Mouse (Mus musculus): Measurements from ENCODE around the gene Ms4a4d.
"Not testable (repeated sequence)": the region's sequence is repeated elsewhere in the genome, so short reads cannot be mapped to it uniquely, and the experiment has no call there.

Ms4a4d gene

GRCm38 (mm10) chr19:11536593-11536992, at the start of gene Ms4a4d:
Gene Ms4a4d (plus strand): TSS chr19:11536801.
- no peak for DNase-seq

GRCm38 (mm10) chr19:11491406-11492189, 45.0 kb upstream of the Ms4a4d start:
- no peak for DNase-seq

- no peak for DNase-seq
These were observed 43.9 kb upstream of the Ms4a4d start for GRCm38 (mm10) chr19:11492671-11493070.

GRCm38 (mm10) chr19:11494519-11494918, 42.1 kb upstream of the Ms4a4d start:
- DNase-seq = no peak

- no peak for DNase-seq
These were observed 40.2 kb upstream of the Ms4a4d start for GRCm38 (mm10) chr19:11496361-11496760.

GRCm38 (mm10) chr19:11497300-11497699, 39.3 kb upstream of the Ms4a4d start:
- DNase-seq = not testable (repeated sequence)

- DNase-seq = no peak
These were observed 35.8 kb upstream of the Ms4a4d start for GRCm38 (mm10) chr19:11500796-11501195.

- no peak for DNase-seq
These were observed 35.3 kb upstream of the Ms4a4d start for GRCm38 (mm10) chr19:11501326-11501725.

- no peak for DNase-seq
These were observed 31.7 kb upstream of the Ms4a4d start for GRCm38 (mm10) chr19:11504857-11505256.

GRCm38 (mm10) chr19:11513458-11513857, 23.1 kb upstream of the Ms4a4d start:
- no peak for DNase-seq

GRCm38 (mm10) chr19:11516246-11516645, 20.4 kb upstream of the Ms4a4d start, which contains the start of gene Ms4a6b:
Gene Ms4a6b (plus strand): TSS chr19:11516512.
- DNase-seq = no peak

- peak; percentile 72 for DNase-seq
These were observed 19.8 kb upstream of the Ms4a4d start for GRCm38 (mm10) chr19:11516845-11517244.

- DNase-seq = not testable (repeated sequence)
These were observed 19.2 kb upstream of the Ms4a4d start for GRCm38 (mm10) chr19:11517373-11517772.

- peak; percentile 38 for DNase-seq
These were observed 18.2 kb upstream of the Ms4a4d start for GRCm38 (mm10) chr19:11518356-11518755.

GRCm38 (mm10) chr19:11520146-11520545, 16.5 kb upstream of the Ms4a4d start:
- DNase-seq = peak; percentile 23

GRCm38 (mm10) chr19:11533421-11533820, 3.2 kb upstream of the Ms4a4d start:
- no peak for DNase-seq

GRCm38 (mm10) chr19:11533888-11534445, 2.6 kb upstream of the Ms4a4d start:
- DNase-seq = no peak

- no peak for DNase-seq
These were observed 735 bp downstream of the Ms4a4d start for GRCm38 (mm10) chr19:11537336-11537735.

GRCm38 (mm10) chr19:11540166-11540821, 3.7 kb downstream of the Ms4a4d start:
- peak; percentile 57 for DNase-seq

GRCm38 (mm10) chr19:11544383-11544782, 7.8 kb downstream of the Ms4a4d start:
- DNase-seq = peak; percentile 28

- DNase-seq = peak; percentile 73
These were observed 11.3 kb downstream of the Ms4a4d start for GRCm38 (mm10) chr19:11547911-11548310.

GRCm38 (mm10) chr19:11554726-11555125, 18.1 kb downstream of the Ms4a4d start:
- no peak for DNase-seq

- DNase-seq = not testable (repeated sequence)
These were observed 23.0 kb downstream of the Ms4a4d start for GRCm38 (mm10) chr19:11559560-11559959.

GRCm38 (mm10) chr19:11574965-11575364, 38.4 kb downstream of the Ms4a4d start:
- no peak for DNase-seq
